Mouse (Mus musculus) hematopoietic stem cell, adult 5-6 weeks (primary cell): ENCODE measurements around the gene Corin. TPM values are rescaled to one million over a fixed set of nuclear protein-coding genes. Genes with fewer than 3 reads are reported as not detected.

Source experiments
- ATAC-seq, 2 experiments: fragments of 125-278 bp in 1 of 2; replicated peaks in 1 of 2; 2 replicates each; pipeline ENCODE4 v1.8.0; 2016 to 2017; ENCODE audit warnings: inconsistent platforms in 2 of 2, mild to moderate bottlenecking in 2 of 2, moderate number of reproducible peaks in 2 of 2, low read depth in 1 of 2, moderate TSS enrichment in 1 of 2; ENCODE audit not compliant: low FRiP score in 2 of 2, poor library complexity in 2 of 2, severe bottlenecking in 2 of 2, insufficient read depth in 1 of 2, low TSS enrichment in 1 of 2
- total RNA-seq: library from RNA; stranded (forward); fragments of 172-1452, 232-1000 nt; gene quantifications from 2 replicates; pipeline ENCODE4 v1.2.3, GENCODE M21; 2017

The Corin gene
- total RNA-seq, 1 experiment from 2014 or later = not detected

DNA sequence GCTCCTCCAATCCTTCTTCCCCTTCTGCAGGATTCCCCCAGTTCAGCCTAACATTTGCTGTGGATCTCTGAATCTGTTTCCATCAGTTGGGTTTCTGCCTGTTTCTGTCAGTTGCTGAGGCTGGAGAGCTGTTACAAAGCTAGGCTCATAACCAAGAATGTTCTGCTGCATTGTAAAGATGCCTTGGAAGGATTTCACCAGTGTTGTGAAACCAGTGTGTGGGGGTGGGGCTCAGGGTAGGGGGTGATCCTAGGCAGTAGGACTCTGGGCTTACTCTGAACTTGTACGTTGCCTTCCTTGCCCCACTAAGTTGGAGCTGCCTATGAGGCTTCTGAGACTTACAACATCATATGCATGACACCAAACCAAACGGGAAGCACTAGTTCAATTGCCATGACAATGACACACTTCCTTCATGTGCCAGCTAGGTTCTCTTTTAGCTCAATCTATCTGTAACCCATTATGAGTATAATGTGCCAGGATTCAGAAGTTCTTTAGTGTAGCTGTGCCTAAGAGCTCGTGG is 242.4 kb downstream of the Corin start:
- peak in 1 of 2 experiments; percentile 37; a peak in 1 of 4 replicates for ATAC-seq

DNA sequence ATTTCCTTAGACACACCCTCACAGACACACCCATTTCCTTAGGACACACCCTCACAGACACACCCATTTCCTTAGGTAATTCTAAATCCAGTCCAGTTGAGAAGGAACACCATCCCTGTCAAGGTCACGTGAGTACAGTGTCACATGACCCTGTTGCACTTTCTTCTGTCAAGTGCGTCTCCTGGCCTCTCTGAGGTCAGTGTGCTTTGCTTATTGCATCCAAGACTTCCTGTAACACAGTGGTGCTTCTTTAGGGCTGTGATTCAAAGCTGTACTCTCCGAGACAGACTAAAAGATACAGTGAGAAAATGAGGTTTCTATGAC is 245.0 kb downstream of the Corin start:
- ATAC-seq = peak in 1 of 2 experiments; percentile 36; a peak in 1 of 4 replicates

DNA sequence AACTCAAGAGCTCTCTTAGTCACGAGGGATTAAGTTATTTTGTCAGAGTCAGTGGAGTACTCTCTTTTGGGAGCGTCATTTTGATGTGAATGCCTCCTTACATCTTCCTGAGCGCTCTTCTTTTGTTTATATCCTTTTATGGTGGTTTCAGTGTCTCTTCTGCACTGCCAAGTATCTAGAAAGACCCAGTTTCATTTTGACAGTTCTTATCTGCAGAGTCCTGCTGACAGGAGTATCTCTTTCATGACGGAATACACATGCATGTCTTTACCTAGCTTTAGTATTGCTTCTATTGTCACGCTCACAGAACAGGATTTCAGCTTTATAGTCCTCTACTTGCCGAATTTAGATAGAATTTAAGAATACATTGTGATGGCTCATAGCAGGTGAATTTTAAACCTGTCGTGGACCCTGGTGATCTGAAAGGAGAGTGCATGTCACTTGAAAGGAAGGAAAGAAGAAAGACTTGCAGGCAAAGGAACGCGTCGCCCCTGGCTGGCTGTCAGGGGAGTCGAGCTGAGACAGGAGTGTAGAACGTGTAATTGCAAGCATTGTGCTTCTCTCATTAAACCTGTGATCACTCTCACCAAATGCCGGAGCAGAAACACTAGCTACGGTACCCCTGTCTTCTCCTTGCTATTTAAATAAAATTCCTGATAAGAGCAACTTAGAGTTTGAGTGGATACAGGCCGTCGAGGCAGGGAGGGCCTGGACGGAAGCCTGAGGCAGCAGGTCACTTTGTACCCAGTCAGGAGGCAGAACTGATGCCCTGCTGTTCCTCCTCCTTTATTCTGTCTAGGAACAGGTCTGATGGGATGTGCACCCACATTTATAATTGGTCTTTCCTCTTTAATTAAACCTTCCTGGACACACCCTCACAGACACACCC is 245.6 kb downstream of the Corin start:
- ATAC-seq = no peak; a peak in 1 of 4 replicates

DNA sequence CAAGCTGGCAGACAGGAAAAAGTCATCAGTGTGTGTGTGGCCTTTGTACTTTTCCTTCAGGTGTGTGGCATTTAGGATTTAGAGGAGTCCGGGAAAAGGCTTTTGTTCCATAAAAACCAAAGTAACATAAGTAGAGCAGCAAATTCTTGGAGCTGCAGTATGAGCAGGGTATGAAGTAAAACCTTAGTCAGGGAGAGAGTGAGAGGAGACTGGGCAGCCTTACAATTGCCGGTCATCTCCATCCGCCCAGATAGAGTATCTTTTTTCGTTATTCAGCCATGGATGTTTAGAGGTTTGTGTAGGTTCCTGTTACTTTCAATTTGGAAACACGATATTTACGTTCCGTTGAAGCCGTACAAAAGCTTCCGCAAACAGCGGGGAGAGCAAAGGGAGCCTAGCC is 247.2 kb downstream of the Corin start:
- no peak for ATAC-seq

DNA sequence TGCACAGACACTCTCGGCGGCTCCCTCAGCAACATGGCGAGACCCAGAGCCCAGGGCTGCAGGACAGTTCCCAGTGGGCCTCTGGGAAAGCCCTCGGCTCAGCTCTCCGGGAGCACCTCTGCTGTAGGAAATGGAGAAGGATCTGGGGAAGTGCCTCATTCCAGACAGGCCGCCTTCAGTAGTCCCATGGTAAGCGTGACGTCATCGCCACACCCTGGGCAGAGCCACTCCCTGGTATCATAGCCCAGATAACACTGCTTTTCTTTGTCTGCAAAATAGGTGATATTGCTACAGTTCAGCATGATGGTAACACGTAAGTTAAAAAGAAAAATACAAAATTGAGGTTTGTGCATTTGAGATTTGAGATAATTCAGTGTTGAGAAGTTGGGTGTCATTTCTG is 249.3 kb downstream of the Corin start:
- ATAC-seq = no peak

DNA sequence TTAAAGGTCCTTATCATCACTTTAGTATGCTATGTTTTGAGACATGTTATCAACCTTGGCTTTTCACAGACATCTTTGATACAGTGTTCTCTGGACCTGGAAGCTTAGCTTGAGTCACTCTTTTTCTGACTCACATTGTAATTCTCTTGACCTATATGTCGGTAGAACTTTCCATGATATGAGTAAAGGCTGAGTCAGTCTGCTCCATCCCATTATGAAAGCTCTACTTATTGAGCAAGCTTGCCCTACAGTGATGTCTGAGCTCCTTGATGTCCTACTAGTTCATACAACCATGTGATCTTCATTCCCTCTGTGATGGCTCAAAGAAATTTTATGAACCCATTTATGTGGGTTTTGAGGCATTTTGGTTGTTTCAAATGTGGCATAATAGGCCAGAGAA is 254.1 kb downstream of the Corin start:
- ATAC-seq = no peak

Other genes with a start within 250 kb of the Corin start
- gene Nfxl1, start 55.2 kb upstream of the Corin start, total RNA-seq = 19.1 and 20.0 TPM in 2 replicates
- not detected in 2 replicates for gene Zar1, start 76.8 kb upstream of the Corin start, total RNA-seq
- gene Gm5868, start 83.1 kb upstream of the Corin start, total RNA-seq = not detected in 2 replicates
- 0.05 and 0.13 TPM in 2 replicates for gene Cnga1, start 139.8 kb upstream of the Corin start, total RNA-seq
- 0.20 TPM in 1 of 2 replicates, not detected in the other for gene Nipal1, start 143.3 kb upstream of the Corin start, total RNA-seq
- 1.4 and 1.9 TPM in 2 replicates for gene Txk, start 248.3 kb upstream of the Corin start, total RNA-seq